Mouse (Mus musculus) liver, adult 2 months (tissue): Measurements from ENCODE around the gene Vti1a.

ENCODE experiments used
- CTCF ChIP-seq: fragments of 200-500 bp; IDR thresholded peaks from 2 replicates; pipeline ENCODE4 v1.5.1; 2011; ENCODE audit warnings: low read depth, low read length, control low read depth
- POLR2A ChIP-seq: fragments of 200-500 bp; IDR thresholded peaks from 2 replicates; pipeline ENCODE4 v1.6.1; 2011; ENCODE audit warnings: low read length, control low read depth; ENCODE audit not compliant: insufficient read depth; ENCODE audit errors: extremely low read depth

GRCm38 (mm10) chr19:55548206-55548605 is 232.1 kb downstream of the Vti1a start:
- no peak for TF ChIP-seq POLR2A
- TF ChIP-seq CTCF: no peak
